Mouse (Mus musculus) neural tube, embryonic 15.5 days (tissue): ENCODE measurements around the gene Lrrk1. TPM values are rescaled to one million over a fixed set of nuclear protein-coding genes. Genes with fewer than 3 reads are reported as not detected.

Experiments used
- ATAC-seq: fragments of 200-750 bp; cut with Nextera tagmentation; 2 replicates; pipeline ENCODE4 v1.8.0; 2017; ENCODE audit warnings: mild to moderate bottlenecking, moderate TSS enrichment, moderate library complexity; ENCODE audit not compliant: low FRiP score
- H3K27ac ChIP-seq: fragments of 300-500 bp; sonication (generic); replicated peaks from 2 replicates; pipeline ENCODE4 v1.5.1; 2015; ENCODE audit warnings: mild to moderate bottlenecking, inconsistent platforms
- H3K27me3 ChIP-seq: fragments of 300-500 bp; sonication (generic); replicated peaks from 2 replicates; pipeline ENCODE4 v1.6.1; 2015; ENCODE audit warnings: inconsistent platforms
- H3K36me3 ChIP-seq: fragments of 300-500 bp; sonication (generic); 2 replicates; pipeline ENCODE4 v1.6.1; 2015; ENCODE audit warnings: inconsistent platforms
- H3K4me1 ChIP-seq: fragments of 300-500 bp; sonication (generic); 2 replicates; pipeline ENCODE4 v1.6.1; 2015; ENCODE audit warnings: inconsistent platforms
- H3K4me2 ChIP-seq: fragments of 300-500 bp; sonication (generic); 2 replicates; pipeline ENCODE4 v1.6.1; 2015; ENCODE audit warnings: inconsistent platforms, mild to moderate bottlenecking, moderate library complexity
- H3K4me3 ChIP-seq: fragments of 300-500 bp; sonication (generic); replicated peaks from 2 replicates; pipeline ENCODE4 v1.5.1; 2015; ENCODE audit warnings: mild to moderate bottlenecking, inconsistent platforms
- H3K9ac ChIP-seq: fragments of 300-500 bp; sonication (generic); replicated peaks from 2 replicates; pipeline ENCODE4 v1.6.1; 2015; ENCODE audit warnings: mild to moderate bottlenecking, inconsistent platforms
- H3K9me3 ChIP-seq: fragments of 300-500 bp; sonication (generic); replicated peaks from 2 replicates; pipeline ENCODE4 v1.6.1; 2016; ENCODE audit warnings: inconsistent platforms
- WGBS: fragments of 180-500 bp; shearing (Covaris S2); methylation state at CpG from one replicate; pipeline ENCODE4 v1.1.7; 2015; ENCODE audit warnings: mixed read lengths; 5-methylcytosine and 5-hydroxymethylcytosine counted together
- polyA plus RNA-seq: library from polyadenylated mRNA; unstranded; fragments of >200 nt; fragmentation: Nextera tagmentation; extraction: Ambion mirVana; gene quantifications from 2 replicates; pipeline ENCODE4 v1.2.1, GENCODE M21; 2015

Gene Lrrk1
- polyA plus RNA-seq, 1 experiment from 2014 or later, result 5.1 TPM

- H3K36me3 ChIP-seq, result no peaks in the 10 kb centered on the region
- no peak overlapping the region for H3K4me3 ChIP-seq
- ATAC-seq, result no peak; the same call in 1 of the 2 replicates
- no peaks in the 10 kb centered on the region for H3K27me3 ChIP-seq
- H3K9ac ChIP-seq, result no peak overlapping the region
- H3K4me2 ChIP-seq, result no peak overlapping the region
- H3K9me3 ChIP-seq, result no peaks in the 10 kb centered on the region
- 62% methylated on average over 13 of the region's 13 CpGs for WGBS
- H3K4me1 ChIP-seq, result peaks cover 7% of the 10 kb centered on the region; the same call in 1 of the 2 replicates
- no peak overlapping the region for H3K27ac ChIP-seq
These were observed 79.4 kb downstream of the Lrrk1 start for GRCm38 (mm10) chr7:66308581-66309239.

GRCm38 (mm10) chr7:66307791-66308190 lies 80.4 kb downstream of the Lrrk1 start:
- Histone ChIP-seq H3K4me3 (no peak overlapping the region), H3K9me3 (no peaks in the 10 kb centered on the region), H3K9ac (no peak overlapping the region), H3K27me3 (no peaks in the 10 kb centered on the region), H3K27ac (no peak overlapping the region), H3K36me3 (no peaks in the 10 kb centered on the region), H3K4me1 (peaks cover 7% of the 10 kb centered on the region; the same call in 1 of the 2 replicates), H3K4me2 (no peak overlapping the region)
- WGBS, result 94% methylated on average over 2 of the region's 2 CpGs
- ATAC-seq, result no peak

GRCm38 (mm10) chr7:66305714-66306198 lies 82.4 kb downstream of the Lrrk1 start:
- H3K4me3 ChIP-seq, result no peak overlapping the region
- peaks cover 7% of the 10 kb centered on the region; the same call in 1 of the 2 replicates for H3K4me1 ChIP-seq
- WGBS, result 79% methylated on average over 16 of the region's 16 CpGs
- no peak overlapping the region for H3K9ac ChIP-seq
- H3K36me3 ChIP-seq, result no peaks in the 10 kb centered on the region
- no peak for ATAC-seq
- no peaks in the 10 kb centered on the region for H3K27me3 ChIP-seq
- H3K9me3 ChIP-seq, result no peaks in the 10 kb centered on the region
- peak overlapping the region; percentile 69 for H3K27ac ChIP-seq
- no peak overlapping the region for H3K4me2 ChIP-seq

GRCm38 (mm10) chr7:66304993-66305713 lies 83.0 kb downstream of the Lrrk1 start:
- peaks cover 7% of the 10 kb centered on the region; the same call in 1 of the 2 replicates for H3K4me1 ChIP-seq
- peak overlapping the region; percentile 69 for H3K27ac ChIP-seq
- WGBS, result 78% methylated on average over 8 of the region's 8 CpGs

GRCm38 (mm10) chr7:66303922-66304660 lies 84.1 kb downstream of the Lrrk1 start:
- Histone ChIP-seq H3K9me3 (no peaks in the 10 kb centered on the region), H3K27me3 (no peaks in the 10 kb centered on the region), H3K36me3 (no peaks in the 10 kb centered on the region), H3K4me2 (no peak overlapping the region), H3K27ac (0 out of 2 replicates have a peak overlapping the region, but pooled peaks have one; percentile 69), H3K4me1 (peaks cover 7% of the 10 kb centered on the region; the same call in 1 of the 2 replicates), H3K4me3 (no peak overlapping the region), H3K9ac (no peak overlapping the region)
- no peak for ATAC-seq
- WGBS, result 91% methylated on average over 14 of the region's 14 CpGs

More at GRCm38 (mm10) chr7:66304993-66305713, 83.0 kb downstream of the Lrrk1 start:
- Histone ChIP-seq H3K9me3 (no peaks in the 10 kb centered on the region), H3K36me3 (no peaks in the 10 kb centered on the region), H3K9ac (no peak overlapping the region), H3K27me3 (no peaks in the 10 kb centered on the region), H3K4me3 (no peak overlapping the region), H3K4me2 (no peak overlapping the region)
- ATAC-seq, result peak; percentile 58; the same call in 1 of the 2 replicates

- Histone ChIP-seq H3K27me3 (no peaks in the 10 kb centered on the region), H3K9ac (no peak overlapping the region), H3K9me3 (no peaks in the 10 kb centered on the region), H3K27ac (no peak overlapping the region), H3K4me1 (peaks cover 12% of the 10 kb centered on the region), H3K36me3 (no peaks in the 10 kb centered on the region), H3K4me3 (no peak overlapping the region), H3K4me2 (no peak overlapping the region)
- ATAC-seq, result no peak
- WGBS, result 82% methylated on average over 4 of the region's 4 CpGs
These were observed 86.7 kb downstream of the Lrrk1 start for GRCm38 (mm10) chr7:66301486-66301885.

- H3K27me3 ChIP-seq, result no peaks in the 10 kb centered on the region
- H3K9ac ChIP-seq, result no peak overlapping the region
- H3K4me2 ChIP-seq, result no peak overlapping the region
- H3K9me3 ChIP-seq, result no peaks in the 10 kb centered on the region
- no peaks in the 10 kb centered on the region for H3K36me3 ChIP-seq
- ATAC-seq, result peak; percentile 84
- no peak overlapping the region for H3K4me3 ChIP-seq
- WGBS, result 11% methylated on average over 5 of the region's 5 CpGs
- H3K27ac ChIP-seq, result no peak overlapping the region
- peaks cover 10% of the 10 kb centered on the region for H3K4me1 ChIP-seq
These were observed 87.5 kb downstream of the Lrrk1 start for GRCm38 (mm10) chr7:66300680-66301079.

- WGBS, result 63% methylated on average over 9 of the region's 9 CpGs
- H3K36me3 ChIP-seq, result no peaks in the 10 kb centered on the region
These were observed 90.5 kb downstream of the Lrrk1 start for GRCm38 (mm10) chr7:66297656-66298021.

GRCm38 (mm10) chr7:66296921-66297655 lies 91.1 kb downstream of the Lrrk1 start:
- Histone ChIP-seq H3K4me2 (no peak overlapping the region), H3K4me3 (no peak overlapping the region), H3K9me3 (no peaks in the 10 kb centered on the region), H3K27ac (no peak overlapping the region), H3K27me3 (no peaks in the 10 kb centered on the region), H3K36me3 (no peaks in the 10 kb centered on the region), H3K9ac (no peak overlapping the region), H3K4me1 (peaks cover 10% of the 10 kb centered on the region)
- ATAC-seq, result no peak
- 53% methylated on average over 12 of the region's 12 CpGs for WGBS

More at GRCm38 (mm10) chr7:66297656-66298021, 90.5 kb downstream of the Lrrk1 start:
- no peaks in the 10 kb centered on the region for H3K27me3 ChIP-seq
- no peak overlapping the region for H3K9ac ChIP-seq
- peaks cover 10% of the 10 kb centered on the region for H3K4me1 ChIP-seq
- no peak overlapping the region for H3K4me2 ChIP-seq
- no peaks in the 10 kb centered on the region for H3K9me3 ChIP-seq
- H3K27ac ChIP-seq, result no peak overlapping the region
- H3K4me3 ChIP-seq, result no peak overlapping the region
- no peak for ATAC-seq

GRCm38 (mm10) chr7:66292552-66293376 lies 95.4 kb downstream of the Lrrk1 start:
- no peak overlapping the region for H3K27ac ChIP-seq

More at GRCm38 (mm10) chr7:66292552-66293376, 95.4 kb downstream of the Lrrk1 start:
- no peak overlapping the region for H3K9ac ChIP-seq
- no peak overlapping the region for H3K4me2 ChIP-seq
- WGBS, result 51% methylated on average over 19 of the region's 19 CpGs
- H3K36me3 ChIP-seq, result no peaks in the 10 kb centered on the region
- H3K9me3 ChIP-seq, result no peaks in the 10 kb centered on the region
- peaks cover 7% of the 10 kb centered on the region for H3K4me1 ChIP-seq
- no peak overlapping the region for H3K4me3 ChIP-seq
- H3K27me3 ChIP-seq, result no peaks in the 10 kb centered on the region
- ATAC-seq, result no peak
